Mouse (Mus musculus): ENCODE results near the gene Mdga2. TPM values are rescaled to one million over a fixed set of nuclear protein-coding genes. Genes with fewer than 3 reads are reported as not detected.

Mdga2 gene
- polyA plus RNA-seq, 1 experiment from 2014 or later, result 0.13 TPM

GRCm38 (mm10) chr12:66470243-66470863, 752.0 kb downstream of the Mdga2 start:
- 85% methylated on average over 8 of the region's 8 CpGs for WGBS
- Histone ChIP-seq H3K4me1 (replicated peaks) (no peaks in the 10 kb centered on the region), H3K27ac (ENCODE audit: poor library complexity, severe bottlenecking) (no peak overlapping the region), H3K36me3 (no peaks in the 10 kb centered on the region), H3K4me3 (no peak overlapping the region), H3K27me3 (replicated peaks) (no peaks in the 10 kb centered on the region), H3K4me2 (no peak overlapping the region), H3K9ac (no peak overlapping the region), H3K9me3 (replicated peaks) (no peaks in the 10 kb centered on the region)
- no peak for ATAC-seq (ENCODE audit: insufficient number of reproducible peaks, low FRiP score)

- Histone ChIP-seq H3K4me1 (replicated peaks) (no peaks in the 10 kb centered on the region), H3K27ac (ENCODE audit: poor library complexity, severe bottlenecking) (no peak overlapping the region), H3K9ac (no peak overlapping the region), H3K27me3 (replicated peaks) (no peaks in the 10 kb centered on the region), H3K4me3 (no peak overlapping the region), H3K9me3 (replicated peaks) (no peaks in the 10 kb centered on the region), H3K36me3 (no peaks in the 10 kb centered on the region), H3K4me2 (no peak overlapping the region)
- ATAC-seq (ENCODE audit: insufficient number of reproducible peaks, low FRiP score), result no peak
- 87% methylated on average over 3 of the region's 3 CpGs for WGBS
These were observed 756.8 kb downstream of the Mdga2 start for GRCm38 (mm10) chr12:66465516-66465915.

DNA sequence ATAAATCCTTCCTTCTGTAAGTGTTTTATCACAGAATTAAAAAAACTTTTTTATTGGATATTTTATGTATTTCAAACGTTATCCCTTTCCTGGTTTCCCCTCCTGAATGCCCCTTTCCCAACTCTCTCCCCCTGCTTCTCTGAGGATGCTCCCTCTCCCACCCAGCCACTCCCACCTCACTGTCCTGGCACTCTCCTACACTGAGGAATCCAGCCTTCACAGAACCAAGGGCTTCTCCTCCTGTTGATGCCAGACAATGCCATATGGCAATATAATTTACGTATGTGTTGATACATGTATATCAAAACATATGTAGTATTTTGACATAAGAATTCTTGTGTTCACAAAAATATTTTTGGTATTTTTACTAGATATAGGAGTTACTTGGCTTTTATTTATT, 779.0 kb downstream of the Mdga2 start:
- no peak overlapping the region for H3K4me3 ChIP-seq
- WGBS, result 61% methylated on average over 2 of the region's 2 CpGs
- no peaks in the 10 kb centered on the region for H3K36me3 ChIP-seq
- ATAC-seq (ENCODE audit: insufficient number of reproducible peaks, low FRiP score), result no peak
- H3K9me3 ChIP-seq (replicated peaks), result no peaks in the 10 kb centered on the region
- H3K9ac ChIP-seq, result no peak overlapping the region
- H3K4me1 ChIP-seq (replicated peaks), result no peaks in the 10 kb centered on the region
- H3K27ac ChIP-seq (ENCODE audit: poor library complexity, severe bottlenecking), result no peak overlapping the region
- H3K4me2 ChIP-seq, result no peak overlapping the region
- no peaks in the 10 kb centered on the region for H3K27me3 ChIP-seq (replicated peaks)
